Mouse (Mus musculus) ES-E14 (cell line): ENCODE data around the gene Pde4d.

Source experiments
- MAFK ChIP-seq: IDR thresholded peaks from 2 replicates; pipeline ENCODE4 v1.6.1; 2014; ENCODE audit warnings: mild to moderate bottlenecking, low read depth, low read length, inconsistent platforms; ENCODE audit not compliant: insufficient read depth
- ZNF384 ChIP-seq: IDR thresholded peaks from 2 replicates; pipeline ENCODE4 v1.6.1; 2012; ENCODE audit warnings: low read depth, low read length, inconsistent platforms

- TF ChIP-seq MAFK (no peak), ZNF384 (no peak)
Measured at GRCm38 (mm10) chr13:109694293-109694692, 1244.5 kb downstream of the Pde4d start.
